Mouse (Mus musculus): ENCODE measurements around the gene Rbp2. TPM values are rescaled to one million over a fixed set of nuclear protein-coding genes. Genes with fewer than 3 reads are reported as not detected.

Gene Rbp2
- not detected for total RNA-seq (2023)

DNA sequence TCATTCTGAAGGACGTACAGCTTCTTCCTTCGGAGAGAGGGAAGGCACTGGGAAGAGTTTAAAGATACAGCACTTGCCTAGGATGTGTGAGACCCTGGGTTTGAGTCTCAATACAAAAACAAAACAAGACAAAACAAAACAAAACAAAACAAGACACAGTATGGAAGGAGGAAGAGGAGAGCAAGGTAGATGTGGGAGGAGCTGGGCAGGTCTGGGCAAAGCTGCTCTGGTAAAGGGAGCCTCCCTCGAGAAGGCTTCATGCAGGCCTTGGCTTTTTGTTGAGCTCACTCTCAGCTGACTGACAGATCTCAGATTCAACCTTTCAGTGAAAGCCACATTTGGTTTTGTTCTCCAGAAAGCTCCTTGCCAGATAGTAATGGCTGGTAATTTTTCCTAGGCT is at the start of gene Rbp2:
Gene Rbp2 (plus strand): TSS at position 301 of the 400 bp plus-strand sequence.

Other genes with a start within 250 kb of the Rbp2 start
- gene Nmnat3, start 198.7 kb upstream of the Rbp2 start, total RNA-seq (2023): 1 to 10 TPM; 5.5 to 6.5 TPM
- gene Rbp1, start 63.2 kb upstream of the Rbp2 start, total RNA-seq (2023): under 1 TPM; 0.20 to 0.28 TPM
- 10 to 100 TPM; 66.7 to 70.2 TPM for gene Copb2, start 77.6 kb downstream of the Rbp2 start, total RNA-seq (2023)
- 10 to 100 TPM in 1 of 2 experiments, 1 to 10 TPM in 1; 9.8 to 11.0 TPM for gene Mrps22, start 115.5 kb downstream of the Rbp2 start, total RNA-seq (2023)